In the genomic region with DNA sequence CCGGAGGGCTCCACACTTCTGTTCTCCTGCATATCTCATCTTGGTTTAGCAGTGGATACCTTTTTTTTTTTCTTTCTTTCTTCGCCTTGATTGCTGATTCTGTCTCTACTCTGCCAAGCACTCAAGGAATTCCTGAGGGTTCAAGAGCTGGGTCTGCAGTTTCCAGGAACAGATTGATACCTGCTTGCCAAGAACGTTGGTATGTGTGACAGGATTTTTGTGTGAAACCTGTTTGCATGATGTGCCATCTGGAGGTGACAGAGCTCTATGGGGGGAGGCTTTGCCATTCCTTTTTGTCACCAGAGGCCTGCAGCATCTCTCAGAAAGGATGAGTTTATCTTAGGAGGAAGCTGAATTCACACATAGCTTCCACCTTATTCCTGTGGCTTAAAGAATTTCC, we compare ENCODE assay signal across 13 mouse cellular contexts.
DNase-seq lines count a peak whose midpoint lies in the region; ATAC-seq and TF ChIP-seq lines count a peak whose summit lies in the region.
"Had no signal": no experiment of that assay in that cellular context is flagged by ENCODE, and none has a peak within 500 bp of the region (broad histone marks: within the 10 kb centered on the region; RNA-seq: fewer than 3 reads in every experiment).

No protein-coding gene starts in this region.

- H3K4me2 ChIP-seq in hindbrain, postnatal 0 days (ENCODE audit: low read depth, low read length), result no peak overlapping the region
- H3K4me2 ChIP-seq in neural tube, embryonic 15.5 days, result no peak overlapping the region

- no peaks in the 10 kb centered on the region; the same call in 1 of the 2 replicates for H3K9me3 ChIP-seq in hindbrain, postnatal 0 days (ENCODE audit: low read length)
- 0 out of 2 replicates have a peak, but pooled peaks cover 5% of the 10 kb centered on the region for H3K9me3 ChIP-seq in hindbrain, embryonic 10.5 days
- H3K9me3 ChIP-seq in neural tube, embryonic 15.5 days (replicated peaks), result no peaks in the 10 kb centered on the region
- H3K9me3 ChIP-seq: limb, embryonic 10.5 days; midbrain, embryonic 10.5 days had no signal

- H3K36me3 ChIP-seq in hindbrain, postnatal 0 days (ENCODE audit: insufficient read depth, low read length), result no peaks in the 10 kb centered on the region
- no peaks in the 10 kb centered on the region for H3K36me3 ChIP-seq in hindbrain, embryonic 10.5 days
- H3K36me3 ChIP-seq in neural tube, embryonic 15.5 days, result no peaks in the 10 kb centered on the region
- H3K36me3 ChIP-seq: limb, embryonic 10.5 days; midbrain, embryonic 10.5 days had no signal

- no peak overlapping the region for H3K9ac ChIP-seq in hindbrain, postnatal 0 days (replicated peaks; ENCODE audit: low read length)
- no peak overlapping the region for H3K9ac ChIP-seq in neural tube, embryonic 15.5 days (replicated peaks)
- H3K9ac ChIP-seq: liver, embryonic 14.5 days had no signal

- ATAC-seq in hindbrain, postnatal 0 days, result no peak
- ATAC-seq in neural tube, embryonic 15.5 days (ENCODE audit: low FRiP score), result no peak

- H3K27me3 ChIP-seq in hindbrain, postnatal 0 days (ENCODE audit: insufficient read depth, low read length), result no peaks in the 10 kb centered on the region
- no peaks in the 10 kb centered on the region for H3K27me3 ChIP-seq in hindbrain, embryonic 10.5 days (ENCODE audit: insufficient read depth, poor library complexity, severe bottlenecking)
- no peaks in the 10 kb centered on the region for H3K27me3 ChIP-seq in neural tube, embryonic 15.5 days (replicated peaks)

- no peaks in the 10 kb centered on the region for H3K4me1 ChIP-seq in hindbrain, postnatal 0 days (ENCODE audit: insufficient read depth, low read length)
- no peaks in the 10 kb centered on the region for H3K4me1 ChIP-seq in hindbrain, embryonic 10.5 days (replicated peaks)
- no peaks in the 10 kb centered on the region for H3K4me1 ChIP-seq in neural tube, embryonic 15.5 days
- H3K4me1 ChIP-seq: limb, embryonic 10.5 days; midbrain, embryonic 10.5 days had no signal

- 73% methylated on average over 3 of the region's 3 CpGs for WGBS in hindbrain, postnatal 0 days
- whole genome bisulfite sequencing in hindbrain, embryonic 10.5 days, result 76% methylated on average over 3 of the region's 3 CpGs
- 89% methylated on average over 3 of the region's 3 CpGs for WGBS in neural tube, embryonic 15.5 days

- TF ChIP-seq CTCF in hindbrain, postnatal 0 days (IDR thresholded peaks at IDR 0.05; ENCODE audit: low read depth), result no peak

- no peak overlapping the region for H3K4me3 ChIP-seq in hindbrain, postnatal 0 days (ENCODE audit: low read length)
- H3K4me3 ChIP-seq in hindbrain, embryonic 10.5 days, result no peak overlapping the region
- no peak overlapping the region for H3K4me3 ChIP-seq in neural tube, embryonic 15.5 days (replicated peaks)
- H3K4me3 ChIP-seq: limb, embryonic 10.5 days; midbrain, embryonic 10.5 days had no signal

- peak; percentile 31 for DNase-seq in hindbrain, postnatal 0 days (ENCODE audit: low spot score)
- DNase-seq in hindbrain, embryonic 10.5 days (ENCODE audit: low spot score), result no peak
- peak; percentile 32 for DNase-seq in right cerebral cortex, adult 18-20 months
- DNase-seq in right cerebral cortex, postnatal 14 days, result no peak
- DNase-seq in cerebellum, postnatal 36 days, result peak; percentile 41 to 45
- peak; percentile 23 for DNase-seq in telencephalon, adult 2 months (ENCODE audit: low read depth, low spot score)
- DNase-seq in spleen, postnatal 36 days (ENCODE audit: low spot score in 2 of 2), result no peak
- DNase-seq: heart, adult 11 months; thymus, adult 2 months had no signal

- H3K27ac ChIP-seq in hindbrain, postnatal 0 days, result no peak overlapping the region
- no peak overlapping the region for H3K27ac ChIP-seq in hindbrain, embryonic 10.5 days
- no peak overlapping the region for H3K27ac ChIP-seq in neural tube, embryonic 15.5 days (replicated peaks)
- H3K27ac ChIP-seq: limb, embryonic 10.5 days; liver, embryonic 14.5 days; midbrain, embryonic 10.5 days had no signal

Comparison
In these comparisons a context has a peak if more than half of its experiments do, and no peak if none do; other contexts are left out.
1. DNase-seq: peak in hindbrain, postnatal 0 days (single experiment), right cerebral cortex, adult 18-20 months (single experiment), cerebellum, postnatal 36 days (2 of 2) and telencephalon, adult 2 months (single experiment); none in hindbrain, embryonic 10.5 days (single experiment), right cerebral cortex, postnatal 14 days (single experiment) and spleen, postnatal 36 days (0 of 2).